Mouse (Mus musculus) cerebellum, adult 8-10 months (tissue): Measurements from ENCODE around the gene Actn2.

ENCODE experiments used
- DNase-seq: peaks from one replicate; pipeline ENCODE4 v3.0.0; 2022

The Actn2 gene

GRCm38 (mm10) chr13:12311930-12312492 is 28.5 kb downstream of the Actn2 start:
- no peak for DNase-seq

- DNase-seq, result no peak
Measured at GRCm38 (mm10) chr13:12311371-12311770, 29.2 kb downstream of the Actn2 start.

- no peak for DNase-seq
Measured at GRCm38 (mm10) chr13:12309446-12309845, 31.1 kb downstream of the Actn2 start.

- DNase-seq, result no peak
Measured at GRCm38 (mm10) chr13:12308878-12309277, 31.7 kb downstream of the Actn2 start.

GRCm38 (mm10) chr13:12308473-12308872 is 32.1 kb downstream of the Actn2 start:
- DNase-seq, result no peak

- DNase-seq, result no peak
Measured at GRCm38 (mm10) chr13:12307286-12307685, 33.3 kb downstream of the Actn2 start.

- no peak for DNase-seq
Measured at GRCm38 (mm10) chr13:12305540-12305939, 35.0 kb downstream of the Actn2 start.

GRCm38 (mm10) chr13:12304991-12305390 is 35.6 kb downstream of the Actn2 start:
- DNase-seq, result no peak

- DNase-seq, result no peak
Measured at GRCm38 (mm10) chr13:12297777-12298176, 42.8 kb downstream of the Actn2 start.

- no peak for DNase-seq
Measured at GRCm38 (mm10) chr13:12296701-12297100, 43.9 kb downstream of the Actn2 start.

- no peak for DNase-seq
Measured at GRCm38 (mm10) chr13:12293810-12294209, 46.8 kb downstream of the Actn2 start.

- no peak for DNase-seq
Measured at GRCm38 (mm10) chr13:12290700-12291099, 49.9 kb downstream of the Actn2 start.

GRCm38 (mm10) chr13:12284528-12284927 is 56.0 kb downstream of the Actn2 start:
- no peak for DNase-seq

GRCm38 (mm10) chr13:12283826-12284225 is 56.7 kb downstream of the Actn2 start:
- no peak for DNase-seq

- DNase-seq, result no peak
Measured at GRCm38 (mm10) chr13:12274721-12275120, 65.8 kb downstream of the Actn2 start.

- DNase-seq, result no peak
Measured at GRCm38 (mm10) chr13:12274220-12274619, 66.3 kb downstream of the Actn2 start.

GRCm38 (mm10) chr13:12272953-12273352 is 67.6 kb downstream of the Actn2 start:
- peak; percentile 35 for DNase-seq

- DNase-seq, result no peak
Measured at GRCm38 (mm10) chr13:12267971-12268370, 72.6 kb downstream of the Actn2 start.

- no peak for DNase-seq
Measured at GRCm38 (mm10) chr13:12267097-12267496, 73.5 kb downstream of the Actn2 start.

GRCm38 (mm10) chr13:12263996-12264395 is 76.6 kb downstream of the Actn2 start:
- no peak for DNase-seq

- no peak for DNase-seq
Measured at GRCm38 (mm10) chr13:12261505-12261904, 79.1 kb downstream of the Actn2 start.

GRCm38 (mm10) chr13:12257391-12258380 is 82.9 kb downstream of the Actn2 start, which contains the start of gene Mtr:
TSS of gene Mtr (minus strand) at chr13:12258113.
- DNase-seq, result peak; percentile 92

- no peak for DNase-seq
Measured at GRCm38 (mm10) chr13:12256871-12257390, 83.6 kb downstream of the Actn2 start.
